Mouse (Mus musculus) adipose tissue, adult 10 weeks (tissue): ENCODE data around the gene Heatr5b. TPM values are rescaled to one million over a fixed set of nuclear protein-coding genes. Genes with fewer than 3 reads are reported as not detected.

Experiments used
- polyA plus RNA-seq: library from polyadenylated mRNA; stranded (reverse); fragments of 350-450 nt; fragmentation: Illumina TruSeq; extraction: RNeasy Lipid Tissue Mini Kit (QIAGEN cat#74804); gene quantifications from one replicate; pipeline ENCODE4 v1.2.3, GENCODE M21; 2014; ENCODE audit warnings: low read depth, low replicate concordance

The Heatr5b gene
- polyA plus RNA-seq, result 17.4 TPM

GRCm38 (mm10) chr17:78834856-78835835 is at the start of gene Heatr5b, which contains the start of gene Gpatch11:
Gene Heatr5b (minus strand): TSS chr17:78835364.
Gene Gpatch11 (plus strand): TSS chr17:78835567.

GRCm38 (mm10) chr17:78882401-78883112 is 47.4 kb upstream of the Heatr5b start, which contains the start of gene Eif2ak2:
Gene Eif2ak2 (minus strand): TSS chr17:78882573.

GRCm38 (mm10) chr17:78737096-78737495 is 98.1 kb downstream of the Heatr5b start, which contains the start of gene Strn:
Gene Strn (minus strand): TSS chr17:78737196.

Other genes with a start within 250 kb of the Heatr5b start
- gene Strn, start 98.2 kb downstream of the Heatr5b start, polyA plus RNA-seq, result 10.1 TPM
- 23.4 TPM for gene Gpatch11, start 203 bp upstream of the Heatr5b start, polyA plus RNA-seq
- 15.6 TPM for gene Eif2ak2, start 47.2 kb upstream of the Heatr5b start, polyA plus RNA-seq
- gene Sult6b1, start 71.6 kb upstream of the Heatr5b start, polyA plus RNA-seq, result not detected
- gene Cebpzos, start 81.1 kb upstream of the Heatr5b start, polyA plus RNA-seq, result 45.8 TPM
- 16.5 TPM for gene Cebpz, start 101.7 kb upstream of the Heatr5b start, polyA plus RNA-seq
- gene Ndufaf7, start 101.8 kb upstream of the Heatr5b start, polyA plus RNA-seq, result 25.8 TPM
- gene Prkd3, start 185.5 kb upstream of the Heatr5b start, polyA plus RNA-seq, result 14.9 TPM
- 9.3 TPM for gene Qpct, start 216.5 kb upstream of the Heatr5b start, polyA plus RNA-seq